Mouse (Mus musculus) v-Abl transformed pro-B cells (cell line): ENCODE results near the gene Atxn1.

Experiments
- in situ Hi-C, 2 experiments: fragments of 400-800 bp; cut with MboI; formaldehyde crosslinking; loops; one replicate each; pipeline ENCODE4 v1.15.1; 2025; ENCODE audit not compliant: unreplicated experiment in 2 of 2

Gene Atxn1

DNA sequence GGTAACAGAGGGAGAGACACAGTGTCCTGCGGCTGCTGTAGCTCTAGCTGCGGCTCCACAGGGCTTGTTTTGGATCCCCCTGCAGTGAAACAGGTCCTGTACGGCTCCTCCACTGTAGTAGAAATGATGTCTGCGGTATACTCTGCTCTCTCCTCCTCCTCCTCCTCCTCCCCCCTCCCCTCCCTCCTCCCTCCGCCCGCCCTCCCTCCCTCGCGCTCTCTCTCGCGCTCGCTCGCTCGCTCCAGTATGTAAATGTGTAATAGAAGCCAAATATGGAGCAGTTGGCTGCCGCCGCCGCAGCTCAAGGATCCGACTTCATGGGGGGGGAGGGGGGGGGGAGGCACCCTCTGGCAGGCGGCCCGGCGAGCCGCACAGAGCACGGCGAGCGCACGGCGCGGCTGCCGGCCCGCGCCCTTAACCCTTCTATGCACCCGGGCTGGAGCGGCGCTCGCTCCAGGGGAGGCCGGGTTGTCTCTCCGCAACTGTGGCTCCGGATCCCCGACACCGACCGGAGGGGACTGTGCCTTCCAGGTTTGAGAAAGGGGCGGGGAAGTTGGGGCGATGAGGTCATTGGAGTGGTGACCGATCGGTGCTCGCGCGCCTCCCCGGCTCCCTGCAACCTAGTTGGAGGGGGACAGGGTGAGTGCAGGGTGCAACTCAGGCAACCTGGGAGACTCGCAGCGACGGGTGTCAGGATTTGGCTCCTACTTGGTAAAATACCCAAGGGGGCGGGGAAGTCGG is at the start of gene Atxn1:
Atxn1 (minus strand) TSS at position 156 of the 741 bp plus-strand sequence.
- in situ Hi-C loops, result loop anchor here (10.0 to 25.0 kb wide), 5 partner anchors 90 to 1072 kb away; partner anchors contain the start of genes Kdm1b (in 1 of the 2), Nup153 (in 1 of the 2) and Tpmt (in 1 of the 2)

- in situ Hi-C loops, result no loop called here
Observed at GRCm38 (mm10) chr13:46011232-46011631, 46.4 kb upstream of the Atxn1 start.

GRCm38 (mm10) chr13:46010075-46010474 is 45.3 kb upstream of the Atxn1 start:
- in situ Hi-C loops, result no loop called here

DNA sequence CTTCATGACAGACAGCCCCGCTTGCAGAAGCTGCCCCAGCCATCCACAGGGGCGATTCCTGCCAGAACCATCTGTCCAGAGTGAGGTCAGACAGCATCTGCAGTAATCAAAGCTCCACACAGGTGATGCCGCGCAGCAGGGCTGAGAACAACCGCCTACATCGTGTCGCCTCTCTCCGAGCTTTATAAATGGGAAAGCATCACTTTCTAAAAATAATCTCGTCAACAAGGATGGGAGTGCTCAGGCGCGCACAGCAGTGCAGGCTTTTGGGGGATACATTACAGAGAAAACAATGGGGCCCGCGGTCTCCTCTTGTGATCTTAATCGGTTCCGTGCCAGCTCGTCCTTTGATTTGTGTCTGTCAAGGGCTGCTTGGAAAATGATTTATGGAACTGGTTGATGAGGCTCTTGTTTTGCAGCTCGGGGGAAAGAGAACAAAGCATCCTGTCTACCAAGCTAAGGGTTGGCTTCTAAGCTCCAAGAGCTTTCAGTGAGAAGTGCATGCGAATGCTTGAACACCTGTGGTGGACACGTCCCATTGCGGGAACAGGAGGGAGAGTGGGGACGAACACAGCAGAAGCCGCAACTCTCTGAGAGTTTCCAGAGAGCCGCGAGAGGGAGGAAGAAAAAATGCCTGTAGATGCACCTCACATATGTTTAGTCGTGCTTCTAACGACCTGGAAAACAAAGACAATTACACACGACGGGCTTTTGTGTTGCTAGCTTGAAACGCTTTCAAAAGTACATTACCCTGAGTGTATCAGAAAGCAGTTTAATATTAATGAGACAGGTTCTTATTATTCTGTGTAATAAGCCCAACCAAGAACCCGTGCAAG is 44.2 kb upstream of the Atxn1 start:
- in situ Hi-C loops, result no loop called here

DNA sequence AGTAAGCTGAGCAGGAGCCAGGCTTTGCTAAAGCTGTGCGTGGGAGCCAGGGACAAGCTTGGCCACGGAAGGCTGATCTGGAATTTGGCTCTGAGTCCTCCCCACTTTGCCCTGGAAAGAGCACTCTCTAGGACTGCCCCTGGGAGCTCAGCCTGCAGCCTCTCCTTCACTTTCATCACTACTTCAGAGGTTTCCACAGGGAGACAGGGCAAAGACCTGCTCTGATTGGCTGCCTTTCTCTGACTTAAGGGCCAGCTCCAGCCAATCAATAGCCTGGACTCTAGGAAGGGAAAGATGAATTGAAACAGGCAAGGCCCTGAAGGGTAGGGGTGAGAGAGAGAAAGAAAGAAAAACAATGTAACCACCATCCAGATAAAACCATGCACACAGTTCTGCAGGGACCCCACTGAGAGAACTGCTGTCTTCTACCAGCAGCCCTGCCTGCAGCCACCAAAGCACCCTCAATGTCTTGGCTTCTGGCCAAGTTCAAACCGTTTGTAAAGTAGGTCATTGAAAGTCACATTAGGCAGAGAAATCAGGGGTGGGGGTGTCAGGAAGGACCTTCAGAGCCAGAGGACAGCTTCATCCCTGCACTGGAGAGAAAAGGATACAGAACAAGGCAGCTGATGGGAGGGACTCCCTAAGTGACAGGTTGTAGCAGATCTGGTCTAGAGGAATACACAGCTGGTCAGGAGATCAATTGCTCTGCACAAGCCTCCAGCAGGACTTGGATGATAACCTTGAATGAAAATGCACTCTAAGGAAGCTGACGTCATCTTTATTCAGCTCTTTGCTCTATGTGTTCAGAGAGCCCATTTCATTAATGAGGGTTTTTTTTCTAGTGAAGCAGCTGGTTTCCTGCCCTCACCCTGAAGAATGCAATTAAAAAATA is 41.6 kb upstream of the Atxn1 start:
- in situ Hi-C loops, result no loop called here

GRCm38 (mm10) chr13:46005656-46006055 is 40.8 kb upstream of the Atxn1 start:
- in situ Hi-C loops, result no loop called here

- in situ Hi-C loops, result no loop called here
Observed at GRCm38 (mm10) chr13:46001356-46001755, 36.5 kb upstream of the Atxn1 start.

DNA sequence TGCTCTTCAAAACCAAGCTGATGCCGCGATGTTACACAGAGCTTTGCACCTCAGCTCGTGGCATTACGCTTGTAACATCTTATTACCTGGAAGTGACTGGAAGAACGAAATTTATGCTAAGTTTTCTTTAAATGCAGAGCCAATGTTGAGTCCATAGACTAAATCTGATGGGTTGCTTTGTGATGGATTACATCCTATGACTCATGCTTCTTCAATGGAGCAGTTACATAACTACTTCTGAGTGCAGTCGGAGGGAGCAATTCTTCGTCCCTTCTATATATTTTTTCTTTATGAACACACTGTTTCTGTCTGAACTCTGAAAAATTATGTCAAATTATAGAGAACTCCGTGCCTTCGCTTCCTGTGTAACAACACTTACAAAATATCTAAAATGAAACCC is 28.1 kb upstream of the Atxn1 start:
- in situ Hi-C loops, result loop anchor here (25.0 kb wide), 3 partner anchors 794 to 1294 kb away; no protein-coding TSS in a partner anchor

DNA sequence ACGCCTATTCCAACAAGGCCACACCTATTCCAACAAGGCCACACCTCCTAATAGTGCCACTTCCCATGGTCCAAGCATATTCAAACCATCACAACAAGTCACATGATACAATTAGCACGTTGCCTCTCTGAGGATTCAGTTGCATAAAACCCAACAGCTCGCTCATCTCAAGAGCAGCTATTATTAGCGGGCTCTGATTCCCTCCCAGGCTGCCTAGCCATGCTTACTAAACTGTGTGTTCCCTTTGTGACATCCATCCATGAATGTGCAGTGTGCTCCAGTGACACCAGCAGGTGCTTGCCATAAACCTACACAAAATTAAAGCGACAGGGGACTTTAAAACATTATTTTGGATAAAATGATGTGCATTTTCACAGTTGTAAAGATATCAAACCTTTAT is 25.7 kb upstream of the Atxn1 start:
- in situ Hi-C loops, result loop anchor here (25.0 kb wide), 3 partner anchors 797 to 1297 kb away; no protein-coding TSS in a partner anchor

DNA sequence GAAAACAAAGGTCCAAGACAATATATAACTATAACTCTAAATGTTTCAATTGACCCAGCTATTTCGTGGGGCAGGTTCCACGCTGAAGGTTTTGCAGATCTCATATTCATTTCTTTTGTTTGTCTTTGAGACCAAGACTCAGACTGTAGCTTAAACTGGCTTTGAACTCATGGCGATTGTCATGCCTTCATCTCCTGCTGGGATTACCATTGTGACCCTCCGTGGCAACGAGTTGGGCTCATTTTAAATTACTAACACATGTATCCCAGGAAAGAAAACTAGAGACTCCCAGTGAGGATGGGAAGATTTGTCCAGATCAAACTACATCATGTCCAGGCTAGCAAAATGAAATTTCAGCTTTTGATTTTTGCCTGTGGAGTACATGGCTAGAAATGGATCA is 14.4 kb upstream of the Atxn1 start:
- in situ Hi-C loops, result loop anchor here (10.0 to 25.0 kb wide), 5 partner anchors 404 to 1308 kb away; no protein-coding TSS in a partner anchor

GRCm38 (mm10) chr13:45976894-45977293 is 12.1 kb upstream of the Atxn1 start:
- in situ Hi-C loops, result loop anchor here (10.0 to 25.0 kb wide), 5 partner anchors 402 to 1310 kb away; no protein-coding TSS in a partner anchor

- in situ Hi-C loops, result loop anchor here (10.0 to 25.0 kb wide), 8 partner anchors 400 to 1313 kb away; partner anchors contain the start of genes Kdm1b (in 1 of the 2), Nup153 (in 1 of the 2) and Tpmt (in 1 of the 2)
Observed at GRCm38 (mm10) chr13:45974651-45975050, 9.8 kb upstream of the Atxn1 start.

- in situ Hi-C loops, result loop anchor here (10.0 to 25.0 kb wide), 5 partner anchors 399 to 1063 kb away; partner anchors contain the start of genes Kdm1b (in 1 of the 2), Nup153 (in 1 of the 2) and Tpmt (in 1 of the 2)
Observed at GRCm38 (mm10) chr13:45973972-45974490, 9.2 kb upstream of the Atxn1 start.

GRCm38 (mm10) chr13:45970920-45971536 is 6.2 kb upstream of the Atxn1 start:
- in situ Hi-C loops, result loop anchor here (10.0 to 25.0 kb wide), 5 partner anchors 396 to 1066 kb away; partner anchors contain the start of genes Kdm1b (in 1 of the 2), Nup153 (in 1 of the 2) and Tpmt (in 1 of the 2)

- in situ Hi-C loops, result loop anchor here (10.0 to 25.0 kb wide), 5 partner anchors 93 to 1069 kb away; partner anchors contain the start of genes Kdm1b (in 1 of the 2), Nup153 (in 1 of the 2) and Tpmt (in 1 of the 2)
Observed at GRCm38 (mm10) chr13:45968206-45968605, 3.4 kb upstream of the Atxn1 start.

DNA sequence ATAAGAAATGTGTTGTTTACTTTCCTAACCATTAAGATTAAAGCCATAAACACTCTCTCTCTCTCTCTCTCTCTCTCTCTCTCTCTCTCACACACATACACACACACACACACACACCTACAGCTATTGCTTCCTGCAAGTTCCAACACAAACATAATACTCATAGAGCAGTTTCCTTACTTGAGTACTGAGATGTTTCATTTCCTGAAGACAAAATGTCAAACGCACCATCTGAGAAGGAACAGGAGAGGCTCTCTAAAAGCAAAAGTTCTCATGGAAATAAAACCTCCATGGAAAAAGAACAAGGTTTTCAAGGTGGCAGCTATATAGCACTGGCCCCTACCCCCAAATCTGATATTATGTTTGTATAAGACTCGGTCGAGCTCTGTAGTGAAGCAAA is 2.6 kb upstream of the Atxn1 start:
- in situ Hi-C loops, result loop anchor here (10.0 to 25.0 kb wide), 5 partner anchors 93 to 1070 kb away; partner anchors contain the start of genes Kdm1b (in 1 of the 2), Nup153 (in 1 of the 2) and Tpmt (in 1 of the 2)

- in situ Hi-C loops, result loop anchor here (10.0 to 25.0 kb wide), 5 partner anchors 92 to 1071 kb away; partner anchors contain the start of genes Kdm1b (in 1 of the 2), Nup153 (in 1 of the 2) and Tpmt (in 1 of the 2)
Observed at GRCm38 (mm10) chr13:45966586-45966985, 1.8 kb upstream of the Atxn1 start.
